Mouse (Mus musculus): ENCODE data around the gene Tor1b. TPM values are rescaled to one million over a fixed set of nuclear protein-coding genes. Genes with fewer than 3 reads are reported as not detected.
"Not testable (repeated sequence)": the region's sequence is repeated elsewhere in the genome, so short reads cannot be mapped to it uniquely, and the experiment has no call there.

The Tor1b gene
- polyA plus RNA-seq, 1 experiment = 13.7 TPM

DNA sequence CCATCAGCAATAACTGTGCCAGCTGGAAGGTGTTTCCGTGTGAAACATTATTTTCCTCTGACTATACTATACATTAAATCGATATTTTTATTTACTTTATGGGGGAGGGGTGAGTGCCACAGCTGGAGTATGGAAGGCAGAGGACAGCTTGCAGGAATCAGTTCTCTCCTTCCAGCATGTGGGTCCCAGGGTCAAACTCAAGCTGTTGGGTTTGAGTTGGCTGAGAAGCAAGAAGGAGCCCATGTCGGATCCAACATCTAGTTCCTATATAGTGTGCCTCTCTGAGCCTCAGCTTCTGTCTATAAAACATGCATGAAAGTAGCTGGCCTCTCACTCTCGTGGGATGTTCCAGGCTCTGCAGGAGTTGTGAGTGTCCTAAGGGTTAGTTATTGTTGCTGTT is 26.4 kb upstream of the Tor1b start:
- Histone ChIP-seq H3K27ac (replicated peaks; ENCODE audit: low read depth, low read length) (no peak overlapping the region), H3K4me3 (ENCODE audit: insufficient read depth, low read depth, low read length) (no peak overlapping the region), H3K4me1 (ENCODE audit: control insufficient read depth, insufficient read depth, insufficient read length, low read length) (peaks cover 20% of the 10 kb centered on the region)

DNA sequence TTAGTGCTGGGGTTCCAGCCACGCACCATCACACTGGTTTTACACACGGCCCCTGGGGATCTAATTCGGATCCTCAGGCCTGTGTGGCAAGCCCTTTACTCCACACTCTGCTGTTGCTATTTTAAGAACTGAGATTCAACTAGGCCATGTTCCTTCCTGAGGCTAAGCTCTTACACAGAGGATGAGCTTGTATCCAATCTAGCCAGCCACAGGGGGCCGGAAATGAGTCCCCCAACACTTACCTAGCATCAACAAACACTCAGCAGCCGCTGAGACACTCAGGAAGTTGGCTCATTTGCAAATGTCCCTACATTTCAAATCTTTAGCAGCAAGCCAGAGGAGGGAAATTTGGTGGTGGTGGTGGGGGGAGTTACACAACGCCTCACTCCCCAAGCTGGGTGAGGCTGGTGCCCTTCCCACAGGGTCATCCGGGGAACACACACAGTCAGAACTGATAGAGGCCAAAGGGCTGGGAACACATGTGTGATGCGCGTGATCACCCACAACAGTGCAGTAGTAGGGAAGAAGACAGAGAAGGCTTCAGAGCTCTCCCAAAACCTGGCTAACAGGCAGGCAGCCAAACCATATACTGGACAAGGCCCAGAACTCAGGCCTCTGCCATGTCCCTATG is 25.5 kb upstream of the Tor1b start:
- Histone ChIP-seq H3K27ac (replicated peaks; ENCODE audit: low read depth, low read length) (peak overlapping the region; percentile 69), H3K4me1 (ENCODE audit: control insufficient read depth, insufficient read depth, insufficient read length, low read length) (peaks cover 20% of the 10 kb centered on the region), H3K4me3 (ENCODE audit: insufficient read depth, low read depth, low read length) (no peak overlapping the region)

DNA sequence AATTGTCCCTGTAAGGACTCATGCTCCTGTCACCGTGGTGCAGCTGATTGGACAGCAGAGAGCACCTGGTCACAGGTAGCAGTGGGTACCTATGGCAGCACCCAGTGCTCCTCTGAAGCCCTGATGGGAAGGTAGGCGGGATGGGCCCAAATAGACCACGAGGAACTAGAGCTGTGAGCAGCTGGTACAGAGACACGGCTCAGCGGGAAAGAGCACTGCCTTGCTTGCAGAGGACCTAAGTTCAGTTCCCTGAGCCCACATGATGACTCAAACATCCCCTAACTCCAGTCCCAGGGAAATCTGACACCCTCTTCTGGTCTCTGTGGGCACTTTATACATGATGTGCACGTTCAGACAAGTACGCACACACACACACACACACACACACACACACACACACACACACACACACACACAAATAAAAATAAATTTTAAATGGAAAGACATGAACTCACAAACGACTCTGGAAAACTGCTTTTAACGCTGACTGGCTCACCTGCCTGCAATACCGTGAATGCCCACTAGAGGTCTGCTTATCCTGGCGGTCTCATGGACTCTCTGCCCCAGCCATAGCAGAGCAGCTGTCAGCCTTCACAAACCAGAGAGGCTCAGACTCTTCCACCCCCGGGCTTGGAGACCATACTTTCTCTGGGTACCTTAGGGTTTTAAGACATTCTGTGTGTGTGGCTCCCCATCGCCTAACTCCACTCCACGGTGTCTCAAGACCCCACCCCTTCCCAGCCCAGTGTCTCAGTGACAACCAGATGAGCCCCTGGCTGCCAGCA is 24.7 kb upstream of the Tor1b start:
- peaks cover 20% of the 10 kb centered on the region for H3K4me1 ChIP-seq (ENCODE audit: control insufficient read depth, insufficient read depth, insufficient read length, low read length)
- H3K4me3 ChIP-seq (ENCODE audit: insufficient read depth, low read depth, low read length) = no peak overlapping the region
- peak overlapping the region; percentile 69 for H3K27ac ChIP-seq (replicated peaks; ENCODE audit: low read depth, low read length)

DNA sequence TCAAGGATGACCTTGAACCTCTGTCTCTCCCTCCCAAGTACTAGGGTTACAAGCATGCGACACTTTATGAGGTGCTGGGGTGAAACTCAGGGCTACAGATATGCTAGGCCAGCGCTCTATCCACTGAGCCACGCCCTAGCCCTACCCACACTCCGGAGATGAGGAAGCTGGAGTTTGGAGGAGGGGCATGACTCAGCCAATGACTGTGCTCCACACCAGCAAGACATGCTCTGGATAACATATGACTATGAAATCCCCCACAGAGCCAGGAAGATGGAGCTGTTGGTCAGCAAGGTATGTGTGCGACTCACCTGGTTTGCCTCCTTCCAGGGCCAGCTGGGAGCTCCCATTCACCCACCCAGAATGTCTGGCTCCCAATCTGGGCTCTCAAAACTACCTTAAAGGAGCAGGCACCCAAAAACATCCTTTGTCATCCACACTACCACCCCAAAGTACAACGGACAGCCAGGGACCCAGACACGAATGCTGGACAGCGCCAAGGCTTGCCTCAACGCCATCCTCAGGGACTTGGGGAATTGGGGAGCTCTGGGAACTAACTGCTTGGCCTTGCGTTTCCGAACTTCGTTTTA is 23.8 kb upstream of the Tor1b start:
- H3K4me3 ChIP-seq (ENCODE audit: insufficient read depth, low read depth, low read length) = peak overlapping the region; percentile 35
- H3K4me1 ChIP-seq (ENCODE audit: control insufficient read depth, insufficient read depth, insufficient read length, low read length) = peaks cover 20% of the 10 kb centered on the region
- peak overlapping the region; percentile 8; the same call in 1 of the 2 replicates for H3K27ac ChIP-seq (replicated peaks; ENCODE audit: low read depth, low read length)

DNA sequence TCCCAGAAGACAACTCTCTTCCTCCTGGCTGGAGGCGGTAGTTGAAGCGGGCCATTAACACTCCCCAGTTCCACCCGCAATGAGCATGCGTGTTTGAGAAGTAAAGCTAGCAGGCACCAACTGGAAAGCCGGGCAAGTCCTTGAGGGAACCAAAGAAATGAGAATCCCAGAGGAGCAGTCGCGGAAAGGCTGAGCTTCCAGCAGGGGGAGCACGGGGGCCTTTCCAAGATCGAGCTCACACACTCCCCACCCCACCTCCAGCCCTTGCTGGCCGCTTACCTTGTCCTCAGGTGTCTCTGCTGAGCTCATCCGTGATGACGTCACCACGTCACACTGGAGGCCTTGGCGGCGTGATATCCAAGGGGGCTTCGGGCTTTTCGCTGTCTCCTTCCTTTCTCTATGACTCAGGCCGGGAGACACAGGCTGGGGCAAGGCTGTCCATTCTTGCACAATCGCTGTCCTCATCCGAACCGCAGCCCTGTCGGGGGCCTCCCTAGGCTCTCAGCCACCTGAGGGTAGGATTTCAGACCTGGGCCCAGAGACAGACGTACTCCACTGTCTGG is 23.2 kb upstream of the Tor1b start, which contains the start of gene Ptges:
Gene Ptges (minus strand): TSS at position 381 of the 563 bp plus-strand sequence.
- H3K27ac ChIP-seq (replicated peaks; ENCODE audit: low read depth, low read length) = peak within 1 kb of the TSS; percentile 27; the same call in 1 of the 2 replicates
- H3K4me3 ChIP-seq (ENCODE audit: insufficient read depth, low read depth, low read length) = peak within 1 kb of the TSS; percentile 35
- H3K4me1 ChIP-seq (ENCODE audit: control insufficient read depth, insufficient read depth, insufficient read length, low read length) = peaks cover 20% of the 10 kb centered on the region

DNA sequence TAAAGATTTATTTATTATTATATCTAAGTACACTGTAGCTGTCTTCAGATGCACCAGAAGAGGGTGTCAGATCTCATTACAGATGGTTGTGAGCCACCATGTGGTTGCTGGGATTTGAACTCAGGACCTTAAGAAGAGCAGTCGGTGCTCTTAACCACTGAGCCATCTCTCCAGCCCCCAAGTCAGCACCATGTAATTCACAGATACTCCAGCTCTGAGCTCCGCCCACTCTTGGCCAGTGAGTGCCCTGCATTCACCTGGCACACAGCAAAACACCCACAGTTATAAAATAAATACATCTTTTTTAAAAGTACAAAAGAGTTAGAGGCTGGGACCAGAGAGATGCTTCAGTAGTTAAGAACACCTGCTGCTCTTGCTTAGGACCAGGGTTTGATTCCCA is 21.9 kb upstream of the Tor1b start:
- H3K4me3 ChIP-seq (ENCODE audit: insufficient read depth, low read depth, low read length); H3K27ac ChIP-seq (replicated peaks; ENCODE audit: low read depth, low read length): not testable (repeated sequence)
- H3K4me1 ChIP-seq (ENCODE audit: control insufficient read depth, insufficient read depth, insufficient read length, low read length) = peaks cover 20% of the 10 kb centered on the region

DNA sequence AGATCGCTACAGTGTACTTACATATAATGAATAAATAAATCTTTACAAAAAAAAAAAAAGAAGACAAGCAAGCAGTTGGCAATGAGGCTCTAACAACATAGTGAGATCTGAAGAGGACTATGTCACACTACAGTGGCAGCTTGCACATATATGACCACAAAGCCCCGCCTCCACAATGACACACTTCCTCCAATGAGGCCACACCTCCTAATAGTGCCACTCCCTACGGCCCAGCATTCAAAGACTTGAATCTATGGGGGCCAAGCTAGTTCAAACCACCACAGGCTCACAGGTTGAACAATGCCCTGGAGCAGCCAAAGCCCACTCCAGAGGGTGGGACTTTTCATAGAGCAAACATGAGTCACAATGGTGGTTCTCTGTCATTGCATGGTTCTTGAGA is 20.8 kb upstream of the Tor1b start:
- H3K27ac ChIP-seq (replicated peaks; ENCODE audit: low read depth, low read length) = no peak overlapping the region
- H3K4me1 ChIP-seq (ENCODE audit: control insufficient read depth, insufficient read depth, insufficient read length, low read length) = peaks cover 16% of the 10 kb centered on the region
- no peak overlapping the region for H3K4me3 ChIP-seq (ENCODE audit: insufficient read depth, low read depth, low read length)

DNA sequence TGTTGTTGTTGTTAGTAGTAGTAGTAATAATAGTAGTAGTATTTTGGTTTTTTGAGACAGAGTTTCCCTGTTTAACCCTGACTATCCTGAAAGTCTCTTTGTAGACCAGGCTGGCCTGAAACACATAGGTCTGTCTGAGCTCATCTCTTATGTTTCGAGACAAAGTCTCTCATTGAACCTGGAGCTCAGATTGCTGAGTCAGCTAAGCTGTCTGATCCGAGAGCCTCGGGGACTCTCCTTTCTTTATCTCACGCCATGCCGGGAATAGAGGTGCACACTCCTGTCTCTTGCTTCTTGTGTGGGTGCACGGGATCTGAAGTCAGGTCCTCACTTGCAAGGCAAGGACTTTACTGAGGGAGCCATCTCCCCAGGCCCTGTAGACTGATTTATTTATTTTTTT is 19.7 kb upstream of the Tor1b start:
- H3K4me3 ChIP-seq (ENCODE audit: insufficient read depth, low read depth, low read length) = no peak overlapping the region
- H3K27ac ChIP-seq (replicated peaks; ENCODE audit: low read depth, low read length) = no peak overlapping the region
- H3K4me1 ChIP-seq (ENCODE audit: control insufficient read depth, insufficient read depth, insufficient read length, low read length) = peaks cover 7% of the 10 kb centered on the region; the same call in 1 of the 2 replicates

DNA sequence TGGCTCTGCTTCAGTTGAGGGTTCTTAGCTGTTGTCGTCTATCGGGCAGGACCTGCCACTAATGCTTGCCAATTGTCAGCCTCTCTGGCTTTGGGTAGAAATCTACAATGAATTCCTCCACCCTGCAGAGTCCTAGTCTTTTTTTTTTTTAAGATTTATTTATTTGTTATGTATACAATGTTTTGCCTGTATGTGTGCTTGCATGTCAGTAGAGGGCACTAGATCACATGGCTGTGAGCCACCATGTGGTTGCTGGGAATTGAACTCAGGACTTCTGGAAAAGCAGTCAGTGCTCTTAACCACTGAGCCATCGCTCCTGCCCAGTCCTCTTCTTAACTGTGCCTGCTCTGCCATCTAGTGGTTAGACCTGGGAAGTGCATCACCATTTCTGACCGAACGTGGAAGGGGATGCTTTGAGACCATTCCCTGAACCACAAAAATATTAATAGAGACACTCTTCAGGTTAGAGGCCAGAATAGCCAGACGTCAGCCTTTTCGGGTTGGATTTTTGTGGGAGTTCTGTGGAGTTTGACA is 18.8 kb upstream of the Tor1b start:
- Histone ChIP-seq H3K4me1 (ENCODE audit: control insufficient read depth, insufficient read depth, insufficient read length, low read length) (peaks cover 4% of the 10 kb centered on the region; the same call in 1 of the 2 replicates), H3K4me3 (ENCODE audit: insufficient read depth, low read depth, low read length) (no peak overlapping the region), H3K27ac (replicated peaks; ENCODE audit: low read depth, low read length) (no peak overlapping the region)

DNA sequence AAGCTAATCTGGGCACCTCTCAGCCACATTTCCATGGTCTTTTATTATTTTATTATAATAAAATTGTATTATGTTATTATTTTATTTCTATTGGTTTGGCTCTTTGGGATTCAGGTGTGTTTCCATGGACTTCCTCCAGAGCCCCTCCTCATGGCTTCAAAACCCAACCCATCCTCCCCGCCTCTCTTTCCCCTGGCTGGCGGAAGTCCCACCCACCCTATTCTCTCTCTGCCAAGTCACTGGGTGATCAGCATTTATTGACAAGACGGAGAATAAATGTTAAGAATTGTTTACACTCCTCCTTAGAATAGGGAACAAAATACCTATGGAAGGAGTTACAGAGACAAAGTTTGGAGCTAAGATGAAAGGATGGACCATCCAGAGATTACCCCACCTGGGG is 16.0 kb upstream of the Tor1b start:
- H3K4me1 ChIP-seq (ENCODE audit: control insufficient read depth, insufficient read depth, insufficient read length, low read length) = no peaks in the 10 kb centered on the region

DNA sequence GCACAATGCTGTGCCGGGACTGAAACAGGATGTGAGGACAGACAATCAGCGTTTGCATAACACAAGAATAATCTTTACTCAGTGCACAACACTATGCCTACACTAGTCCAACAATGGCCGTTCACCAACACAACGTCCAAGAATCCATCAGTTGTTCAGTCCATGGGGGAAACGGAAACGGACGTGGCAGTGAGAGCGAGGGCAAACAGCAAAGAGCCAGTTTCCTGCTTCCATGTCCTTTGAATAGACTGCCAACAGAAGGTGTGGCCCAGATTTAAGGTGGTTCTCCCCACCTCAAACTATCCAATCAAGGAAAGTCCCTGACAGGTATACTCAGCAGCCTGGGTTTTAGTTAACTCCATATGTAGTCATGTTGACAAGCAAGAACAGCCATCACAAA is 15.0 kb upstream of the Tor1b start:
- Histone ChIP-seq H3K4me1 (ENCODE audit: control insufficient read depth, insufficient read depth, insufficient read length, low read length) (no peaks in the 10 kb centered on the region), H3K27ac (replicated peaks; ENCODE audit: low read depth, low read length) (no peak overlapping the region), H3K4me3 (ENCODE audit: insufficient read depth, low read depth, low read length) (no peak overlapping the region)

More for the DNA sequence above, 16.0 kb upstream of the Tor1b start:
- Histone ChIP-seq H3K27ac (replicated peaks; ENCODE audit: low read depth, low read length) (no peak overlapping the region), H3K4me3 (ENCODE audit: insufficient read depth, low read depth, low read length) (no peak overlapping the region)

DNA sequence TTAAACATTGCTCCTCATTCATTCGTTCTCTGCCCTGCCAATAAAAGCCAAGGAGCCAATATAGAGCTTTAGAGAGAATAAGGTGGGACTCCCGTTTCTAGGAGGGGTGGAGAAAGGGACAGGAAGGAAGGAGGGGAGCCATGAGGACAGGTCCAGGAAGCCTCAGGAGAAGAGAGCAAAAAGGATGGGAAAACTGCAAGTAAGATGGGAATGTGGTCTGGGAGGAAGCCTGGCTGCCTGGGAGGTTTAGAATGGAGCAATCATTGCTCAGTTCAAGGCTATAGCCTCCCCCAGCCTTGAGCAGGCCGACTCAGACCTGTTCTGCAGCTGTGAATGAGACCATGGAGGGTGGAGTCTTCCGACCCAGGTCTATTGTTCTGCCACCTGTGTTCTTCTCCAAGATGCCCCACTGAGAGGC is 14.2 kb upstream of the Tor1b start:
- no peak overlapping the region for H3K27ac ChIP-seq (replicated peaks; ENCODE audit: low read depth, low read length)
- H3K4me3 ChIP-seq (ENCODE audit: insufficient read depth, low read depth, low read length) = no peak overlapping the region
- no peaks in the 10 kb centered on the region for H3K4me1 ChIP-seq (ENCODE audit: control insufficient read depth, insufficient read depth, insufficient read length, low read length)

DNA sequence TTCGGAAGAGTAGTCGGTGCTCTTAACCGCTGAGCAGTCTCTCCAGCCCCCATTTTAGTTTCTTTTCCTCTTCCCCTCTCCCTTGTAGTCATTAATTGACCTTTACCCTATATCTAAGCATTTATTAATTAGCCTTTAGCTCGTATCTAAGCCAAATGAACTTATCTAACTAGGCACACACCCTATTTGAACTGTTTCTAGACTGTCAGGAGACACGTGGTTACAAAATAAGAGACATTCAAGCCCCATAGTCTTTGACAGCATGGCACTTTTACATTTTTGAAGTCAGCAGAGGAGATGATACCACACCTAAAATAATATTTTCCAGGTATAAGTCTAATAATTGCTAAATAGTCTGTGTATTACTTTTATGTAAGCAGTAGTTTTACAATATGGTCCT is 11.2 kb upstream of the Tor1b start:
- Histone ChIP-seq H3K4me1 (ENCODE audit: control insufficient read depth, insufficient read depth, insufficient read length, low read length) (no peaks in the 10 kb centered on the region), H3K4me3 (ENCODE audit: insufficient read depth, low read depth, low read length) (no peak overlapping the region), H3K27ac (replicated peaks; ENCODE audit: low read depth, low read length) (no peak overlapping the region)

DNA sequence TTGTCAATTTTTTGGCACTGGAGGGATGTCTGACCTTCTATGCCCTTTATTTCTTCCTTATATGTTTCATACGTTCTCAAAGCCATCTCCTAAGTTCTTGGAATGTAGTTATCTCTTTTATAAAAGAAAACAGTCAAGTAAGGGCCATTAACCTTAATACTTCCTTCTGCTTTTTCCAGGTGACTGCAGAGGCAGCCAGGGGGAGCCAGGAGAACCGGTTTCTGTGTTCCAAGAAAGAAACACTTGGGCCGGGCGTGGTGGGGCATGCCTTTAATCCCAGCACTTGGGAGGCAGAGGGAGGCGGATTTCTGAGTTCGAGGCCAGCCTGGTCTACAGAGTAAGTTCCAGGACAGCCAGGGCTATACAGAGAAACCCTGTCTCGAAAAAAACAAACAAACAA is 10.6 kb upstream of the Tor1b start:
- H3K4me1 ChIP-seq (ENCODE audit: control insufficient read depth, insufficient read depth, insufficient read length, low read length); H3K4me3 ChIP-seq (ENCODE audit: insufficient read depth, low read depth, low read length); H3K27ac ChIP-seq (replicated peaks; ENCODE audit: low read depth, low read length): not testable (repeated sequence)

DNA sequence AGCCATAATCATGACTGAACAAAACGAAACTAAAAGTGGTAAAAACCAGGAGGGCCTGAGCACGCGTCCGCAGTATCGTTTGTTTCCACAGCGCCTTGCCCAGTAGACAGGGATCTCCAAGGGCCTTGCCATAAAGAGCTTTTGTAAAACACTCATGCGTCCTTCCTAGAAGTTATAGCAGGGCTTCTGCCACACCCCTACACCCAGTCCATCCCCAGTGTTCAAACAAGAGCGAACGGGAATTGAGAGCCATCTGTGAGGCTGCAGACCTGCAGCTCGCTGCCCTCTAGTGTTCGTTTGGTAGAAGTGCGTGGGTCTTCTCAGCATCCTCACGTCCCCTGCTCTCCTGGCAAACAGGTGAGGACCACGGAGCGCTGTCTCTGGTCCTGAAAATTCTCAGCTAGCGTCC is 10.2 kb upstream of the Tor1b start:
- peak overlapping the region; percentile 65 for H3K4me3 ChIP-seq (ENCODE audit: insufficient read depth, low read depth, low read length)
- no peak overlapping the region for H3K27ac ChIP-seq (replicated peaks; ENCODE audit: low read depth, low read length)
- H3K4me1 ChIP-seq (ENCODE audit: control insufficient read depth, insufficient read depth, insufficient read length, low read length) = no peaks in the 10 kb centered on the region
